Mouse (Mus musculus): Measurements from ENCODE around the gene Cep68. TPM values are rescaled to one million over a fixed set of nuclear protein-coding genes. Genes with fewer than 3 reads are reported as not detected.

Gene Cep68
- polyA plus RNA-seq, 1 experiment = 11.3 TPM

GRCm38 (mm10) chr11:20254791-20255190 lies 5.6 kb upstream of the Cep68 start:
- no peak overlapping the region for H3K4me3 ChIP-seq (ENCODE audit: insufficient read depth, low read length)
- no peak overlapping the region for H3K27ac ChIP-seq (ENCODE audit: insufficient read depth, low read depth, low read length)
- peaks cover 12% of the 10 kb centered on the region for H3K4me1 ChIP-seq (ENCODE audit: control insufficient read depth, insufficient read depth, low read length)
- no peak for TF ChIP-seq CTCF (IDR thresholded peaks at IDR 0.05; ENCODE audit: low read depth, low read length)
- no peak for TF ChIP-seq POLR2A (IDR thresholded peaks at IDR 0.05; ENCODE audit: borderline replicate concordance, low read depth, low read length)

GRCm38 (mm10) chr11:20253088-20253487 lies 3.9 kb upstream of the Cep68 start:
- Histone ChIP-seq H3K4me1 (ENCODE audit: control insufficient read depth, insufficient read depth, low read length) (peaks cover 12% of the 10 kb centered on the region), H3K4me3 (ENCODE audit: insufficient read depth, low read length) (no peak overlapping the region), H3K27ac (ENCODE audit: insufficient read depth, low read depth, low read length) (no peak overlapping the region)
- TF ChIP-seq POLR2A (IDR thresholded peaks at IDR 0.05; ENCODE audit: borderline replicate concordance, low read depth, low read length) (no peak), CTCF (IDR thresholded peaks at IDR 0.05; ENCODE audit: low read depth, low read length) (no peak)

DNA sequence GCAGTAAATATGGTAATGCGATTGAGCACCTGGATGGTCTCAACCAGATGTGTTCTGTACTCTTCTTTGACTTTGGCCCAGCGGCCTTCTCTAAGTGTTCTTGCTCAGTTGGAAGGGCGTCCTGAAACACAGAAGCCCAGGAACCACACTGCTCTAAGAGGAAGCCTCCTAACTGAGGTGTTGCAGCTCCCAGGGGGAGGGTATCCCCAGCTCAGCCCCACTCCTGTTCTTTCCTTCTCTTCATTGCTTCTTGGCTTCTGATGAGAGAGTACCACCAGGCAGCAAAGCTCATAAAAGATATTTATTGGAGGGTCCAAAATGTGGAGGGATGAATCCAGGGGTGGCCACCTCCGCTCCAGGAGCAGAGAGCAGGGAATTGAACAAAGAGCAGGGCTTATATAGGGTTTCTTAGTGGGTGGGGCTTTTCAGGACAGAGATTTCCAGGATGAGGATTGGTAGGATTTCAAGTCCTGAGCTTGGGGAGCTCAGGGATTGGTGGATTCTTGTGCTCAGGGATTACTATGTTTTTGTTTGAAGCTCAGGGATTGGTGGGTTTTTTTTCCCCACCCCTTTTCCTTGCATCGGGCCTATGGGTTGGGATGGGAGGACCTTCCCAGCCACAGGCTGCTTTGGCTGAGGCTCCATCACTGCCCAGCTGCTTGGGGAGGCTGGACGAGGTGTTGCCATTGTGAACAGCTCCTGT lies 1.4 kb upstream of the Cep68 start:
- TF ChIP-seq CTCF (IDR thresholded peaks at IDR 0.05; ENCODE audit: low read depth, low read length) (no peak), POLR2A (IDR thresholded peaks at IDR 0.05; ENCODE audit: borderline replicate concordance, low read depth, low read length) (no peak)
- Histone ChIP-seq H3K4me1 (ENCODE audit: control insufficient read depth, insufficient read depth, low read length) (peaks cover 28% of the 10 kb centered on the region), H3K27ac (ENCODE audit: insufficient read depth, low read depth, low read length) (no peak overlapping the region), H3K4me3 (ENCODE audit: insufficient read depth, low read length) (no peak overlapping the region)

GRCm38 (mm10) chr11:20248840-20249239 lies 389 bp downstream of the Cep68 start:
- TF ChIP-seq CTCF (IDR thresholded peaks at IDR 0.05; ENCODE audit: low read depth, low read length) = no peak
- H3K4me3 ChIP-seq (ENCODE audit: insufficient read depth, low read length) = peak overlapping the region; percentile 99
- peaks cover 28% of the 10 kb centered on the region for H3K4me1 ChIP-seq (ENCODE audit: control insufficient read depth, insufficient read depth, low read length)
- peak overlapping the region; percentile 42 for H3K27ac ChIP-seq (ENCODE audit: insufficient read depth, low read depth, low read length)

- peaks cover 28% of the 10 kb centered on the region for H3K4me1 ChIP-seq (ENCODE audit: control insufficient read depth, insufficient read depth, low read length)
- H3K27ac ChIP-seq (ENCODE audit: insufficient read depth, low read depth, low read length) = peak overlapping the region; percentile 42
- TF ChIP-seq CTCF (IDR thresholded peaks at IDR 0.05; ENCODE audit: low read depth, low read length) (no peak), POLR2A (IDR thresholded peaks at IDR 0.05; ENCODE audit: borderline replicate concordance, low read depth, low read length) (no peak)
These were observed 952 bp downstream of the Cep68 start for GRCm38 (mm10) chr11:20248277-20248676.

GRCm38 (mm10) chr11:20247146-20247855 lies 1.9 kb downstream of the Cep68 start:
- TF ChIP-seq CTCF (IDR thresholded peaks at IDR 0.05; ENCODE audit: low read depth, low read length) (no peak), POLR2A (IDR thresholded peaks at IDR 0.05; ENCODE audit: borderline replicate concordance, low read depth, low read length) (no peak)
- Histone ChIP-seq H3K4me3 (ENCODE audit: insufficient read depth, low read length) (no peak overlapping the region), H3K4me1 (ENCODE audit: control insufficient read depth, insufficient read depth, low read length) (peaks cover 28% of the 10 kb centered on the region), H3K27ac (ENCODE audit: insufficient read depth, low read depth, low read length) (no peak overlapping the region)

More at GRCm38 (mm10) chr11:20248277-20248676, 952 bp downstream of the Cep68 start:
- H3K4me3 ChIP-seq (ENCODE audit: insufficient read depth, low read length) = peak overlapping the region; percentile 99

- peaks cover 26% of the 10 kb centered on the region for H3K4me1 ChIP-seq (ENCODE audit: control insufficient read depth, insufficient read depth, low read length)
These were observed 2.6 kb downstream of the Cep68 start for GRCm38 (mm10) chr11:20246616-20247015.

GRCm38 (mm10) chr11:20245316-20245715 lies 3.9 kb downstream of the Cep68 start:
- Histone ChIP-seq H3K4me3 (ENCODE audit: insufficient read depth, low read length) (no peak overlapping the region), H3K4me1 (ENCODE audit: control insufficient read depth, insufficient read depth, low read length) (peaks cover 23% of the 10 kb centered on the region), H3K27ac (ENCODE audit: insufficient read depth, low read depth, low read length) (no peak overlapping the region)
- TF ChIP-seq CTCF (IDR thresholded peaks at IDR 0.05; ENCODE audit: low read depth, low read length) (no peak), POLR2A (IDR thresholded peaks at IDR 0.05; ENCODE audit: borderline replicate concordance, low read depth, low read length) (no peak)

More at GRCm38 (mm10) chr11:20246616-20247015, 2.6 kb downstream of the Cep68 start:
- no peak overlapping the region for H3K27ac ChIP-seq (ENCODE audit: insufficient read depth, low read depth, low read length)
- no peak overlapping the region for H3K4me3 ChIP-seq (ENCODE audit: insufficient read depth, low read length)
- TF ChIP-seq CTCF (IDR thresholded peaks at IDR 0.05; ENCODE audit: low read depth, low read length) (no peak), POLR2A (IDR thresholded peaks at IDR 0.05; ENCODE audit: borderline replicate concordance, low read depth, low read length) (no peak)

- H3K4me3 ChIP-seq (ENCODE audit: insufficient read depth, low read length) = no peak overlapping the region
- TF ChIP-seq POLR2A (IDR thresholded peaks at IDR 0.05; ENCODE audit: borderline replicate concordance, low read depth, low read length) (no peak), CTCF (IDR thresholded peaks at IDR 0.05; ENCODE audit: low read depth, low read length) (no peak)
- H3K4me1 ChIP-seq (ENCODE audit: control insufficient read depth, insufficient read depth, low read length) = peaks cover 25% of the 10 kb centered on the region
- H3K27ac ChIP-seq (ENCODE audit: insufficient read depth, low read depth, low read length) = no peak overlapping the region
These were observed 4.6 kb downstream of the Cep68 start for GRCm38 (mm10) chr11:20244336-20245290.

All from bone marrow macrophage, adult 2 months (primary cell).